Mouse (Mus musculus) kidney, postnatal 0 days (tissue): ENCODE data around the gene Drc1. TPM values are rescaled to one million over a fixed set of nuclear protein-coding genes. Genes with fewer than 3 reads are reported as not detected.

Source experiments
- ATAC-seq: fragments of 200-750 bp; cut with Nextera tagmentation; replicated peaks from 2 replicates; pipeline ENCODE4 v1.8.0; 2017; ENCODE audit warnings: low read depth, moderate number of reproducible peaks, moderate TSS enrichment, moderate library complexity; ENCODE audit not compliant: low FRiP score
- DNase-seq: peaks from one replicate; pipeline ENCODE4 v3.0.0-alpha.2; 2016; ENCODE audit warnings: low spot score
- H3K27ac ChIP-seq: fragments of 300-500 bp; sonication (generic); 2 replicates; pipeline ENCODE4 v1.5.1; 2014; ENCODE audit warnings: mild to moderate bottlenecking
- H3K27me3 ChIP-seq: fragments of 300-500 bp; sonication (generic); 2 replicates; pipeline ENCODE4 v1.6.1; 2014; ENCODE audit warnings: low read length, mixed read lengths; ENCODE audit not compliant: insufficient read depth
- H3K36me3 ChIP-seq: fragments of 300-500 bp; sonication (generic); 2 replicates; pipeline ENCODE4 v1.6.1; 2014; ENCODE audit warnings: low read length, mixed read lengths; ENCODE audit not compliant: insufficient read depth
- H3K4me1 ChIP-seq: fragments of 300-500 bp; sonication (generic); replicated peaks from 2 replicates; pipeline ENCODE4 v1.6.1; 2014; ENCODE audit warnings: antibody characterized with exemption, low read length, mixed read lengths; ENCODE audit not compliant: insufficient read depth
- H3K4me2 ChIP-seq: fragments of 300-500 bp; sonication (generic); 2 replicates; pipeline ENCODE4 v1.6.1; 2014; ENCODE audit warnings: mild to moderate bottlenecking, low read length, moderate library complexity, mixed read lengths
- H3K4me3 ChIP-seq: fragments of 300-500 bp; sonication (generic); replicated peaks from 2 replicates; pipeline ENCODE4 v1.5.1; 2014; ENCODE audit warnings: low read depth, low read length
- H3K9ac ChIP-seq: fragments of 300-500 bp; sonication (generic); 2 replicates; pipeline ENCODE4 v1.6.1; 2014; ENCODE audit warnings: low read depth, low read length
- H3K9me3 ChIP-seq: fragments of 300-500 bp; sonication (generic); replicated peaks from 2 replicates; pipeline ENCODE4 v1.6.1; 2016; ENCODE audit warnings: low read length, inconsistent platforms, mixed read lengths
- CTCF ChIP-seq: IDR thresholded peaks from 2 replicates; pipeline ENCODE4 v1.5.1; 2016; ENCODE audit warnings: antibody characterized with exemption, low read depth, mild to moderate bottlenecking, moderate library complexity
- WGBS: fragments of 180-500 bp; shearing (Covaris S2); extraction: QIAGEN DNeasy Blood & Tissue Kit; methylation state at CpG from one replicate; pipeline ENCODE4 v1.1.7; 2014; 5-methylcytosine and 5-hydroxymethylcytosine counted together
- polyA plus RNA-seq: library from polyadenylated mRNA; unstranded; fragments of >200 nt; fragmentation: Nextera tagmentation; extraction: Ambion mirVana; gene quantifications from 2 replicates; pipeline ENCODE4 v1.2.1, GENCODE M21; 2015

The Drc1 gene
- polyA plus RNA-seq, 1 experiment from 2014 or later = 0.29 TPM

DNA sequence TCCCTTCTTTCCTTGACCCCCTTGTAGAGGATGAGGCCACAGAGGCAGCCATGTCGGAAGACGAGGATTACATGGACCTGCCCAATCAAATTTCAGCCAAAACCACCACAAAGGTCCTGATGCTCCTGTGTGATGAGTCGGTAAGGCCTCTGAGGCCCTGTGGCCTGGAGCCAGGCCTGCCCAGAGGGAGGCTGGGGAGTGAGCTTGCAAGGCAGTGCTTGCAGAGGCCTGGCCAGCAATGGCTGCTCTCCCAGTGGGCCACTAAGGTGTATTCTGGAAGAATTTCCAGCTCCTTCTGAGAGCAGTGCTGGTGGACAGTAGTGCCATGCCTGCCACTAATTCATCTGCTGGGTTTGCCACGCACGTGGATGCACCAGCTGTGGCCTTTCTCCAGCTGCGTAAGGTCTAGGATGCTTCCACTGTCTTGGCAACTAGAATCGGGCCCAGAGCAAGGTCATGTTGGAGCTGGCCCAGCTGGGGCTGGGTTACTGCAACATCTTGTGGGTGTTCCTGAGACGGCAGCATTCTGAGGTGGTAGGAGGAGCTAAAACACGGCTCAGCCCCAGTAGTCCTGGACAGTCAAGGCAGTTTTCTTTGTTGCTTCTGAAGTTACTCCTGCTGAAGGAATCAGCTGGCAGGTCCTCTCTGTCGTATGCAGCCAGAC, 77.4 kb downstream of the Drc1 start:
- TF ChIP-seq CTCF = no peak

GRCm38 (mm10) chr5:30367405-30367804, 86.2 kb downstream of the Drc1 start:
- no peak for TF ChIP-seq CTCF
- H3K4me2 ChIP-seq = no peak overlapping the region
- H3K27ac ChIP-seq = no peak overlapping the region
- ATAC-seq (no peak), DNase-seq (no peak)
- H3K4me3 ChIP-seq = no peak overlapping the region
- no peaks in the 10 kb centered on the region for H3K36me3 ChIP-seq
- H3K9ac ChIP-seq = no peak overlapping the region
- 79% methylated on average over 8 of the region's 8 CpGs for WGBS
- no peaks in the 10 kb centered on the region for H3K27me3 ChIP-seq
- H3K4me1 ChIP-seq = no peaks in the 10 kb centered on the region
- H3K9me3 ChIP-seq = no peaks in the 10 kb centered on the region

More for the DNA sequence above, 77.4 kb downstream of the Drc1 start:
- WGBS = 68% methylated on average over 10 of the region's 10 CpGs
- Histone ChIP-seq H3K9ac (no peak overlapping the region), H3K4me3 (no peak overlapping the region), H3K4me1 (no peaks in the 10 kb centered on the region), H3K4me2 (no peak overlapping the region), H3K9me3 (no peaks in the 10 kb centered on the region), H3K27me3 (no peaks in the 10 kb centered on the region), H3K27ac (no peak overlapping the region), H3K36me3 (no peaks in the 10 kb centered on the region)
- ATAC-seq (no peak), DNase-seq (no peak)

GRCm38 (mm10) chr5:30369426-30369825, 88.2 kb downstream of the Drc1 start:
- H3K4me3 ChIP-seq = no peak overlapping the region
- DNase-seq = no peak

DNA sequence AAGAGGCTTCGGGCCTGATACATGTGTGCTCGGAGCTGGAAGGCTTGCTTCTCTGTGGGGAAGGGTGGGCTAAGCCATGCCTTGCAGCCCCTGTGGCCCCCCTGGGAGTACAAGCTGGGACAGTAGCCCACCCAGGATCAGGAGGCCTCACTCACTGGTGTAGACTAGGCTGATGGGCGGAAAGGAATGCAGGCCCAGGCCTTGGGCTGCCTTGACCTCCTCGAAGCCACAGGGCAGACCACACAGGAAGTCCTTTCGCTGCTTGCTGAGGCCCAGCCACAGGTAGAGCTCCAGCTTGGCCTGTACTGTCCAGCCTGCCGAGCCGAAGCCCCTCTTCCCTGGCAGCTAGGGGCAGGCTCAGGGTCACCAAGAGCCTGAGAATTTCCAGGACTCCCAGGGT, 101.7 kb downstream of the Drc1 start:
- H3K4me2 ChIP-seq = no peak overlapping the region
- peak; percentile 9 for DNase-seq
- no peak for TF ChIP-seq CTCF
- no peaks in the 10 kb centered on the region for H3K27me3 ChIP-seq
- H3K9ac ChIP-seq = no peak overlapping the region
- H3K4me3 ChIP-seq = no peak overlapping the region
- H3K36me3 ChIP-seq = no peaks in the 10 kb centered on the region
- H3K9me3 ChIP-seq = no peaks in the 10 kb centered on the region
- WGBS = 30% methylated on average over 7 of the region's 7 CpGs
- ATAC-seq = no peak
- H3K4me1 ChIP-seq = no peaks in the 10 kb centered on the region
- no peak overlapping the region for H3K27ac ChIP-seq

More at GRCm38 (mm10) chr5:30369426-30369825, 88.2 kb downstream of the Drc1 start:
- H3K36me3 ChIP-seq = no peaks in the 10 kb centered on the region
- H3K4me1 ChIP-seq = no peaks in the 10 kb centered on the region
- H3K27me3 ChIP-seq = no peaks in the 10 kb centered on the region
- TF ChIP-seq CTCF = no peak
- WGBS = 53% methylated on average over 5 of the region's 5 CpGs
- no peaks in the 10 kb centered on the region for H3K9me3 ChIP-seq
- no peak overlapping the region for H3K4me2 ChIP-seq
- H3K9ac ChIP-seq = no peak overlapping the region
- no peak for ATAC-seq
- H3K27ac ChIP-seq = no peak overlapping the region

- TF ChIP-seq CTCF = peak; percentile 40; the same call in 1 of the 2 replicates
- 79% methylated on average over 6 of the region's 6 CpGs for WGBS
- Histone ChIP-seq H3K27me3 (no peaks in the 10 kb centered on the region), H3K4me2 (no peak overlapping the region), H3K4me3 (no peak overlapping the region), H3K4me1 (no peaks in the 10 kb centered on the region), H3K36me3 (no peaks in the 10 kb centered on the region), H3K27ac (no peak overlapping the region), H3K9ac (no peak overlapping the region), H3K9me3 (no peaks in the 10 kb centered on the region)
- no peak for DNase-seq
- ATAC-seq = no peak
These were observed 106.5 kb downstream of the Drc1 start for GRCm38 (mm10) chr5:30387726-30388125.

GRCm38 (mm10) chr5:30389836-30390235, 108.6 kb downstream of the Drc1 start:
- no peak overlapping the region for H3K9ac ChIP-seq
- DNase-seq = no peak
- ATAC-seq = no peak
- H3K4me3 ChIP-seq = no peak overlapping the region
- no peak for TF ChIP-seq CTCF
- H3K4me2 ChIP-seq = no peak overlapping the region
- WGBS = 89% methylated on average over 5 of the region's 5 CpGs
- no peaks in the 10 kb centered on the region for H3K4me1 ChIP-seq
- no peaks in the 10 kb centered on the region for H3K36me3 ChIP-seq
- H3K27me3 ChIP-seq = no peaks in the 10 kb centered on the region
- H3K27ac ChIP-seq = no peak overlapping the region
- H3K9me3 ChIP-seq = no peaks in the 10 kb centered on the region

DNA sequence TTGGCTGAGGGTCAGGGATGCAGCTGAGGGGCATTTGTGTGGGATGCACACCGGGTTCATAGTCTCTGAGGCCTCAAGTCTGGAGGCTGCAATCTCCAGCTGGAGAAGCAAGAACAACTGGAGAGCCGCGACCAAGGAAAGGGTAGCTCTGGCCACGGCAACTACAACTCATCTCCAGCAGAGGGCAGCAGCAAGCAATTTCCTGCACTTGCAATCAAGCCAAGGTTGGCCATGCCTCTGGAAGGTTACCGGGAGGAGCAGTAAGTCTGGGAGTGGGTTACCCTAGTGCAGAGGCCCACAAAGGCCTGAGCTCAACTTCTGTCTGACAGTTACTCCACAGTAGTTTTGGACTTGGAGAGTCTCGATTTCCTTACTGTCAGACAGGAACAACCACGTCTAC, 110.3 kb downstream of the Drc1 start:
- 25% methylated on average over 7 of the region's 7 CpGs for WGBS
- Histone ChIP-seq H3K9me3 (no peaks in the 10 kb centered on the region), H3K27ac (no peak overlapping the region), H3K27me3 (no peaks in the 10 kb centered on the region), H3K9ac (no peak overlapping the region), H3K4me2 (no peak overlapping the region), H3K4me3 (no peak overlapping the region), H3K4me1 (no peaks in the 10 kb centered on the region), H3K36me3 (no peaks in the 10 kb centered on the region)
- TF ChIP-seq CTCF = peak; percentile 90
- ATAC-seq (no peak), DNase-seq (peak; percentile 81)
